Mouse (Mus musculus) spleen, adult 12 weeks (tissue): ENCODE measurements around the gene Gm49369.
A peak's percentile ranks its signal among the peaks of the same experiment; 100 is the strongest.

Experiments
- DNase-seq: peaks from one replicate; pipeline ENCODE4 v3.0.0; 2022; ENCODE audit warnings: low spot score

Gene Gm49369

GRCm38 (mm10) chr7:142394261-142395190 lies 12.1 kb upstream of the Gm49369 start:
- no peak for DNase-seq

DNA sequence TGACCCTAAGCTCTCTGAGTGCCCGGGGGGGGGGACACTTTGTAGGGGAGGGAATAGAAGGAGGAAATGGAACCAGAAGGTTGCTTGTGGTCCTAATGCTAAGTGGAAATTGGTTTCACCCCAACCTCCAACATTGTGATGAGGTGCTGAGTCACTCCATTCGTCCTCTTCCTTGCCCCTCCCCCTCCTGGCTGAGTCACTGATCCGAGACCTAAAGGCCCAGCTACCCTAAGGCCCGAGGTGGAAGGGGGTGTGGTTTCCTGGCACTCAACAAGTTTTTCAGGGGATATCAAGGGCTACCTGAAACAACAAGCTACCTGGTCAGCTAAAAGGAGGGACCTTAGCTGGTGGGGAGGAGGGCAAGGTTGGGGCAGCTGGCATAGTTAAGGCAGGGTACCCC lies 10.7 kb upstream of the Gm49369 start:
- DNase-seq = peak; percentile 63

DNA sequence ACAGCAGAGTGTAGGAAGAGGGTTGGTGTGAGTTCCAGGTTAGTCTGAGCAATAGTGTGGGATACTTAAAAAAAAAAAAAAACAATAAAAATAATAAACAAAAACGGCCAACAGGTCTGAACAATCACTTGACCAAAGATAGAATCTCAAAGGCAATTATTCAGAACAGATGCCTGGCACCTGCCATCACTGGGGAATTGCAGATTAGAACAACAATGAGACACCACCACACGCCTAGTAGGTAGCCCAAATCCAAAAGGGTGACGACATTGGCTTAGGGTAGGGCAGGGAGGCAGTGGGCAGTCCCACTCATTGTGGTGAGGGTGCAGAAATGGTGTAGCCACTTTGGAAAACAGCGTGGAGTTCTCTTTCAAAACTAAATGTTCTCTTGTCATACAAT lies 9.1 kb upstream of the Gm49369 start:
- DNase-seq = no peak

DNA sequence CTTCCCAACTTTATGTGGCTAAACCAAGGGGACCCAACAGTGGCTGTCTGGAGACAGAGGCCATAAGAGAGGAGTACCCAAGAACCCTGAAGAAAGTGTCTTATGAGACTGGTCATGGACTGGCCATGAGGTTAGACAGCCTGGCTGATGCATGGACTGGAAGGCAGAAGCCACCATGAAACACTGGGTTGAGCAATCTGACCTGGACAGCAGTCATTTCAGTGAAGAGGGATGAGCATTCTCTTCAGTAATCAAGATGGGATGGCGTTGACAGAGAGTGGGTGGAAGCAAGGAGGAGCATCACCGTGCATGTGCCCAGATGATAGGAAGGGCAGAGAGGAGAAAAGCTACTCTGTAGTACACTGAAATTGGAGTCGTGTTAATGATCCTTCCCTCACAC lies 8.6 kb upstream of the Gm49369 start:
- DNase-seq = no peak

GRCm38 (mm10) chr7:142389961-142390650 lies 7.6 kb upstream of the Gm49369 start:
- DNase-seq = no peak

DNA sequence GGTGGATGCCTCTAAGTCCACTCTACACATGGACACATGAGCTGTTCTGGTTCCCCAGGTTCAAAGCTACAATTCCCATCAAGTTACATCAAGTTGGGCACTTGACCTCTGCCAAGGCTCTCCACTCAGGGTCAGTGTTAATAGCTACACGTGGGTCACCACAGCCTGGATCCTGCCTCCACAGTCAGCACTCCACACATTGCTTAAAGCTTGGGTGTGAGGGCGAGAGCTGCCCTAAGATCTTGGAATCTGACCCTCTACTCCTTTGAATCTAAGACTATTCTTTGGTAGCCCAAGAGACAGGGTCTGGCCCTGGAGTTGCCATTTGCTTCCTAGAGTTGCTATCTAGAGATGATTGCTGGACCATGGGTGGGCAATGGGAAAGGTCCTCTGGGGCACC lies 6.3 kb upstream of the Gm49369 start:
- DNase-seq = no peak

DNA sequence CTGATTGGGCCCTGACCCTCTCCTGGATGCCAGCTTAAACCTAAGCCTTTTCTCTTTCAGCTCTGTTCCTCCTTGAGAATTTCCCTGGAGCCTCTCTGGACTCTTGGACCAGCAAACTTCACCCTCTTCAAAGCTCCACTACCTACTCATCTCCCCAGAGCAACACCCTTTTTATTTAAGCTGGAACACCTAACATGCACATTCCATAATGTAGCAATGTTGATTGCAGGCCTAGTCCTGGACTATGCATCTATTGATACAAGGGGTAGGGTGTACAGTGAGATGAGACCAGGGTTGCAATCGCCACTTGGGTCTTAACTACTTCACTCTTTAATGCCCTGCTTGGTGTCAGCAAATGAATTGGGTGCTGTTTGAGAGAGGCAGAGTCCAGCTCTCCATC lies 5.7 kb upstream of the Gm49369 start:
- no peak for DNase-seq

DNA sequence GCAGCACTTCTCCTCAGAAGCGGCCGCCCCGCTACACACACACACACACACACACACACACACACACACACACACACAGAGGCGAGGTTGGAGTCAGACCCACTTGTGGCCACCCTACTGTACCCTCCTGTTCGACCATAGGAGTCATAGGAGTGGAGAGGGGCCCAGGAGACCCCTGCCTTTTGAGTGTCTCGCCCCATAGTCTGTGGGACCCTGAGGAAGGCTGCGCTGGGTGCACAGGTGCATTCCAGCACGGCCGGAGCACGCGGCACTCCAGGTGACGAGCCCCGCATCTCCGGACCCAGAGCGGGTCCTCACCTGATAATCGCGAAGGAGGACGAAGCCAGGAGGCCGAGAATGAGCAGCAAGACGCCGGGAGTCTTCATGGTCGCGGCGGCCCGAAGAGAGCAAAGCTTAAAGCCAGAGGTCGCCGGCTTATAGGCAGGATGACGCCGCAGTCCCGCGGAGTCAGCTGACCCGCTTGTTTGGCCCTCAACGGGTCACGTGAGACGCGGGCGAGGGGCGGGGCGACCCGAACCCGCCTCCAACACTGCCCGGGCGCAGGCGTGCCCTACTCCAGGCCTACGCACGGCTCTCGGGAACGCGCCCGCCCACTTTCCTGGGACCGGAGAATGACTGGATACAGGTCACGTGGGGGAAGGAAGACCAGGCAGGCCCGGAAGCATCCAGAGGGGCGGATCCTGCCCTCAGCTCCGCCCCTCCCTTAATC lies 5.1 kb upstream of the Gm49369 start, which contains the start of gene Ctsd:
TSS of gene Ctsd (minus strand) at position 620 of the 730 bp plus-strand sequence.
- DNase-seq = peak; percentile 94

- peak; percentile 42 for DNase-seq
These were observed 4.2 kb upstream of the Gm49369 start for GRCm38 (mm10) chr7:142386621-142387201.

DNA sequence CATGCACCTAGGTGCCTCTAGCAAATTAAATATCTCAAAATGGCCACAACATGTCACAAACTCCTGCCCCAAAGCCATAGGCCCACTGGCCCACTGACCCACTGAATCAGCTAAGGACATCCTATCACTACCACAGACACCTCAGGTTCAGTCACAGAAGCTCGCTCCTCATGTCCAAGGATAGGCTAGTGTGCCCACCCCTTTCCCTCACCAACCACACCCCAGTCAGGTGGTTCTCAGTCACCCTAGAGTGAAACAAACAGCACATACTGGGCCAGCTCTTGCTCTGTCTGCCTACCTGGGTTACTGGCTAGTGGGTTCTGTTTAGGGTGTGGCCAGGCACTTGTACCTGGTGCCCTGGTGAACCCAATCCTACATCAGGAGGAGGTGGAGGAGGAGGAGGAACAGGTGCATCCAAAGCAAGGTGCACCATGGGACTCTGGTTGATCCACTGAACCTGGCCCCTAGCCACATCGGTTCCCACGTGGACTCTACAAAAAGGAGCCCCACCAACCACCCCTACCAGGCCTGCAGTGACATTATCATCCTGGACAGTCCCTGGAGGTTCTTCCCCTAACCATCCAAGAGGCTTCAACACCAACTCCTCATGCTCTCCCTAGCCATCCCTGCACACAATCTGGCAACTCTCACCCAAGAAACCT lies 3.4 kb upstream of the Gm49369 start:
- DNase-seq = no peak

DNA sequence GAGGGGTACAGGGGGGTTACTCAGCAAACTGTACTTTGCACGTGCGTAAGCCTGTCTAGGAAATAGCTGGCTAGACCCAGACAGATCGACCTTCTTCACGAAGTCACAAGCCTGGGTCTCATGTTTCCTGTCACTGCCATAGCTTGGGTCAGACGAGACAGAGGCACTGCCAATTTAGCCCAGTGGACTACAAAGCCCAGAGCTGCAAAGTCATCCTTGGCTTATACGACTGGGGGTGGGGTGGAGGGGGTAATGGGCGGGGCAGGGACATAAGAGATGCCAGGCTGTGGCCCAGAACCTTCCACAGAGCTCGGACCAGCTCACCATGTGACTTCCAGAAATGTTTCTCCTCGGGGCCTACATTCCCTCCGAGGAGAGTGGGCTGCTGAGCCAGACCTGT lies 1.8 kb upstream of the Gm49369 start:
- no peak for DNase-seq

- no peak for DNase-seq
These were observed 1.3 kb downstream of the Gm49369 start for GRCm38 (mm10) chr7:142381175-142381574.

DNA sequence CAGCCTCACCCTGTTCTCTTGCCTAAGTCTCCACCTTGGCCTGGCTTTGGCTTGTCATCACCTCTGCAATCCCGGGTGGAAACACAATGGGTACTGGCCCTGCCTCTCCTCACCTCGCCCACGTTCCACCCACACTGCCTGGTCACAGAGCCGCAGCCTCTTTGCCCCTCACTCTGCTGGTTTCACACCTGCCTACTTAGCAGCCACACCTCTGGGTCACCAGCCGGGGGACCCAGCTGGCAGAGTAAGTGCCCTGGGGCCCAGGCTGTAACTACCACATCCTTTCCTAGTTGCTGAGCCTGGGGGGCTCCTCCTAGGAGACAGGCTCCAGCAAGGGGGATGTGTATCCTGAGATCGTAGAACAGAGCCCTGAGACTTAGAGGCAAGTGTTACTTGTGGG lies 3.3 kb downstream of the Gm49369 start:
- no peak for DNase-seq

GRCm38 (mm10) chr7:142377233-142377925 lies 5.1 kb downstream of the Gm49369 start:
- no peak for DNase-seq

GRCm38 (mm10) chr7:142376096-142376495 lies 6.4 kb downstream of the Gm49369 start:
- no peak for DNase-seq

- no peak for DNase-seq
These were observed 7.2 kb downstream of the Gm49369 start for GRCm38 (mm10) chr7:142375261-142375724.

DNA sequence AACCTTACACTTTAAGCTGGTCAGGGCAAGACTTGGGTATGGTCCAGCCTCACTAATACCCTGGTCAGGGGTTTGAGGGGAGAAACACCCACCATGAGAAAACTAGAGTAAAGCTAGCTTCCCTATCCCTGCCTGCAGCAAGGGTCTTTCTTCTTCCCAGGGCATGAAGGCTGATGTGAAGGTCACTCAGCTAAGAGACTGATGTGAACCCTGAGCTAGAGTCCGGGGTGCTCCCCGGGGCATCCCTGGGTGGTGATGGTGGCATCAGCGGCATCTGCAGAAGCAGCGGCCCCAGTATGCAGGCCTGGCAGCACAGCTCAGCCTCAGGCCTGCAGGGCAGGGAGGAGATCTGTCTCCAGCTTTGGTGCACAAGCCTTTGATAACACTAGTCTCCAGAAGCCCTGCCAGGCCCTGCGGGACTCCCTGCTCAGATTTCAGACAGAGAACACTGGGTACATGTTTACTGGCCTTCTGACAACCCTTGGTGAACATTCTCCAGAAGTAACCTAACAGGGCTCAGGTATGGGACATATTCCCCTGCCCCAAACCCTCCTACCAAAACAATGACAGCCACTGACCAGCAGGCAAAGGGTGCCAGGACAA lies 8.0 kb downstream of the Gm49369 start:
- no peak for DNase-seq

DNA sequence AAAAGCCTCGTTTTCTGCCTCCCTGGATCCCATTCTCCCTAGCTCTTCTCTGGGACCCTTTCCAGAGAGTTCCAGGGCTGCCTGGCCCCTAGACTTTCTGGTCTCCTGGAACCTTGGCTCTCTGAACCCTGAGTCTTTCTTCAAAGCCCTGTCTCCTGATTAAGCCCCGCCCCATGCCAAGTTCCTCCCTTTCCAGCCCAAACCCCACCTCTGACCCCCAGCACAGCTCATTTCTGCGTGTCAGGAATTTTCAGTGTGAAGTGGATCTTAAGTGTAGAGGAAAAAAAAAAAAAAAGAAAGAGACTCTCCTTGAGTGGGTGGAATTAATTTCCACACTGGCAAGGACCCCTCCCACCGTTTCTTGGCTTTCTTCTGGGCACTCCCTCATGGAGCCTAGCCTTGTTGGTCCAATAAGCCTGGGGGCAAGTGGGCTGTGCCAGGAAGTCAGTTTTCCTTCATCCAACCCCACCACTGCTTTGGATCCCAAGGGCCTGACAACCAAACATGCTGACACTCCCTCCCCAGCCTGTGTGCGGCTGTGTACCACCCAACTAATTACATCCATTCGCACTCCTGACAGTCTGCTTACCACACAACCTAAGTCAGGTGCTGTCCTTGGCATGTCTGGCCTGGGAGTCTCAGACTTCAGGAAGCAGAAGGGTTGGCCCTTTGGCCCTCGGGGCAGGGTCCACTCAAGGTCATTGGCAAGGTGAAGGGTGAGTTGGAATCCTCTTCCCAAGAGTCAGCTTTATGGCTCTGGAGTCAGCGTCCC lies 8.6 kb downstream of the Gm49369 start, which contains the start of gene Ifitm10:
TSS of gene Ifitm10 (minus strand) at position 113 of the 772 bp plus-strand sequence.
- DNase-seq = no peak

GRCm38 (mm10) chr7:142373039-142373438 lies 9.4 kb downstream of the Gm49369 start:
- DNase-seq = no peak
